ENCODE assay signal across 9 mouse cellular contexts in genomic region chr7:90059249-90059628, GRCm38 (mm10).
DNase-seq lines count a peak whose midpoint lies in the region; ATAC-seq lines count a peak whose summit lies in the region.
"Had no signal": no experiment of that assay in that cellular context is flagged by ENCODE, and none has a peak within 500 bp of the region (broad histone marks: within the 10 kb centered on the region; RNA-seq: fewer than 3 reads in every experiment).

No protein-coding gene starts in this region.

- no peak overlapping the region for H3K4me3 ChIP-seq in heart, embryonic 10.5 days
- H3K4me3 ChIP-seq in heart, embryonic 12.5 days: no peak overlapping the region
- no peak overlapping the region for H3K4me3 ChIP-seq in liver, embryonic 11.5 days (ENCODE audit: low read depth, low read length)

- no peak overlapping the region for H3K9ac ChIP-seq in heart, embryonic 12.5 days
- H3K9ac ChIP-seq in liver, embryonic 11.5 days (ENCODE audit: low read depth, low read length): peak overlapping the region; percentile 41; the same call in 1 of the 2 replicates

- no peak overlapping the region for H3K4me2 ChIP-seq in heart, embryonic 12.5 days
- no peak overlapping the region; the same call in 1 of the 2 replicates for H3K4me2 ChIP-seq in liver, embryonic 11.5 days

- WGBS in heart, embryonic 10.5 days: 58% methylated on average over 8 of the region's 8 CpGs
- WGBS in heart, embryonic 12.5 days: 62% methylated on average over 8 of the region's 8 CpGs
- 56% methylated on average over 8 of the region's 8 CpGs for WGBS in liver, embryonic 11.5 days

- H3K4me1 ChIP-seq in heart, embryonic 10.5 days: peaks cover 32% of the 10 kb centered on the region
- H3K4me1 ChIP-seq in heart, embryonic 12.5 days (replicated peaks): peaks cover 25% of the 10 kb centered on the region
- peaks cover 68% of the 10 kb centered on the region for H3K4me1 ChIP-seq in liver, embryonic 11.5 days (replicated peaks; ENCODE audit: control insufficient read depth, insufficient read depth, low read length)

- H3K27me3 ChIP-seq in heart, embryonic 10.5 days (ENCODE audit: insufficient read depth, poor library complexity, severe bottlenecking): no peaks in the 10 kb centered on the region
- H3K27me3 ChIP-seq in heart, embryonic 12.5 days (replicated peaks): no peaks in the 10 kb centered on the region
- no peaks in the 10 kb centered on the region for H3K27me3 ChIP-seq in liver, embryonic 11.5 days (replicated peaks; ENCODE audit: control insufficient read depth, insufficient read depth, low read length)
- H3K27me3 ChIP-seq in splenic B cell, adult 2 months (ENCODE audit: control insufficient read depth, insufficient read depth, low read length, poor library complexity, severe bottlenecking): no peaks in the 10 kb centered on the region

- H3K9me3 ChIP-seq in heart, embryonic 10.5 days: no peaks in the 10 kb centered on the region
- H3K9me3 ChIP-seq in heart, embryonic 12.5 days (replicated peaks): no peaks in the 10 kb centered on the region
- no peaks in the 10 kb centered on the region for H3K9me3 ChIP-seq in liver, embryonic 11.5 days (ENCODE audit: control insufficient read depth, low read length)

- DNase-seq in heart, embryonic 10.5 days (ENCODE audit: low spot score): no peak
- DNase-seq in thymus, postnatal 0 days (ENCODE audit: low spot score): peak; percentile 21
- DNase-seq in thymus, postnatal 10 days (ENCODE audit: low spot score in 2 of 2): no peak
- DNase-seq in liver, embryonic 11.5 days (ENCODE audit: low spot score): no peak
- DNase-seq in splenic B cell, adult 2 months (ENCODE audit: low read depth, low spot score): peak; percentile 35
- no peak for DNase-seq in adrenal gland, postnatal 4 days (ENCODE audit: low spot score in 2 of 2)
- DNase-seq in urinary bladder, postnatal 25 days (ENCODE audit: low spot score): no peak
- DNase-seq: cerebellum, postnatal 36 days had no signal

- H3K27ac ChIP-seq in heart, embryonic 10.5 days: peak overlapping the region; percentile 81
- no peak overlapping the region for H3K27ac ChIP-seq in heart, embryonic 12.5 days (ENCODE audit: poor library complexity, severe bottlenecking)
- H3K27ac ChIP-seq in liver, embryonic 11.5 days (ENCODE audit: low read depth, low read length): peak overlapping the region; percentile 87

- no peaks in the 10 kb centered on the region for H3K36me3 ChIP-seq in heart, embryonic 10.5 days
- no peaks in the 10 kb centered on the region for H3K36me3 ChIP-seq in heart, embryonic 12.5 days
- H3K36me3 ChIP-seq in liver, embryonic 11.5 days (ENCODE audit: control insufficient read depth, insufficient read depth, low read length): no peaks in the 10 kb centered on the region
- H3K36me3 ChIP-seq in splenic B cell, adult 2 months (ENCODE audit: control insufficient read depth, insufficient read depth, low read length, poor library complexity, severe bottlenecking): no peaks in the 10 kb centered on the region

- no peak for ATAC-seq in heart, embryonic 12.5 days (ENCODE audit: insufficient number of reproducible peaks, low FRiP score)
- no peak for ATAC-seq in liver, embryonic 11.5 days (replicated peaks; ENCODE audit: low FRiP score)

Comparison
In these comparisons a context has a peak if more than half of its experiments do, and no peak if none do; other contexts are left out.
1. DNase-seq: peak in thymus, postnatal 0 days (single experiment) and splenic B cell, adult 2 months (single experiment); none in heart, embryonic 10.5 days (single experiment), thymus, postnatal 10 days (0 of 2), liver, embryonic 11.5 days (single experiment), adrenal gland, postnatal 4 days (0 of 2) and urinary bladder, postnatal 25 days (single experiment).